Mouse (Mus musculus): Measurements from ENCODE around the gene Fam71f2. TPM values are rescaled to one million over a fixed set of nuclear protein-coding genes. Genes with fewer than 3 reads are reported as not detected.

Fam71f2 gene
- polyA plus RNA-seq (2014; fragmentation: Nextera tagmentation; extraction: Ambion mirVana), result 0.23 and 0.54 TPM in 2 replicates

- 86% methylated on average over 8 of the region's 8 CpGs for WGBS
- ATAC-seq (ENCODE audit: low FRiP score), result no peak
Measured at GRCm38 (mm10) chr6:29279293-29279692, at the start of gene Fam71f2. Gene Fam71f2 (plus strand): TSS chr6:29279593.

GRCm38 (mm10) chr6:29230386-29230785 lies 49.0 kb upstream of the Fam71f2 start:
- Histone ChIP-seq H3K4me3 (replicated peaks; ENCODE audit: low read length) (no peak overlapping the region), H3K9ac (no peak overlapping the region), H3K9me3 (ENCODE audit: control insufficient read depth, low read length) (no peaks in the 10 kb centered on the region), H3K27ac (no peak overlapping the region), H3K4me1 (replicated peaks; ENCODE audit: control insufficient read depth, insufficient read depth, low read length) (no peaks in the 10 kb centered on the region), H3K4me2 (replicated peaks) (no peak overlapping the region), H3K36me3 (replicated peaks; ENCODE audit: control insufficient read depth, insufficient read depth) (no peaks in the 10 kb centered on the region), H3K27me3 (ENCODE audit: control insufficient read depth, insufficient read depth, low read length) (no peaks in the 10 kb centered on the region)
- no peak for DNase-seq (ENCODE audit: low spot score)
- 56% methylated on average over 6 of the region's 6 CpGs for whole genome bisulfite sequencing
- no peak for ATAC-seq (ENCODE audit: low FRiP score)

More at GRCm38 (mm10) chr6:29279293-29279692, at the start of gene Fam71f2:
- Histone ChIP-seq H3K9me3 (ENCODE audit: control insufficient read depth, low read length) (no peaks in the 10 kb centered on the region), H3K4me2 (replicated peaks) (no peak within 1 kb of the TSS), H3K4me3 (replicated peaks; ENCODE audit: low read length) (no peak within 1 kb of the TSS), H3K27me3 (ENCODE audit: control insufficient read depth, insufficient read depth, low read length) (no peaks in the 10 kb centered on the region), H3K4me1 (replicated peaks; ENCODE audit: control insufficient read depth, insufficient read depth, low read length) (no peaks in the 10 kb centered on the region), H3K36me3 (replicated peaks; ENCODE audit: control insufficient read depth, insufficient read depth) (peaks cover 13% of the 10 kb centered on the region), H3K9ac (no peak within 1 kb of the TSS), H3K27ac (no peak within 1 kb of the TSS)
- DNase-seq (ENCODE audit: low spot score), result no peak

GRCm38 (mm10) chr6:29231799-29232198 lies 47.6 kb upstream of the Fam71f2 start:
- H3K4me2 ChIP-seq (replicated peaks), result no peak overlapping the region
- no peak for ATAC-seq (ENCODE audit: low FRiP score)
- WGBS, result 63% methylated on average over 3 of the region's 3 CpGs

GRCm38 (mm10) chr6:29232321-29232720 lies 47.1 kb upstream of the Fam71f2 start:
- WGBS, result 90% methylated on average over 6 of the region's 6 CpGs
- H3K4me3 ChIP-seq (replicated peaks; ENCODE audit: low read length), result no peak overlapping the region
- H3K27ac ChIP-seq, result no peak overlapping the region
- no peak overlapping the region for H3K9ac ChIP-seq
- no peaks in the 10 kb centered on the region for H3K27me3 ChIP-seq (ENCODE audit: control insufficient read depth, insufficient read depth, low read length)
- H3K4me2 ChIP-seq (replicated peaks), result no peak overlapping the region
- H3K36me3 ChIP-seq (replicated peaks; ENCODE audit: control insufficient read depth, insufficient read depth), result no peaks in the 10 kb centered on the region
- DNase-seq (ENCODE audit: low spot score) (no peak), ATAC-seq (ENCODE audit: low FRiP score) (no peak)
- no peaks in the 10 kb centered on the region for H3K9me3 ChIP-seq (ENCODE audit: control insufficient read depth, low read length)
- H3K4me1 ChIP-seq (replicated peaks; ENCODE audit: control insufficient read depth, insufficient read depth, low read length), result no peaks in the 10 kb centered on the region

More at GRCm38 (mm10) chr6:29231799-29232198, 47.6 kb upstream of the Fam71f2 start:
- Histone ChIP-seq H3K9me3 (ENCODE audit: control insufficient read depth, low read length) (no peaks in the 10 kb centered on the region), H3K27ac (no peak overlapping the region), H3K9ac (no peak overlapping the region), H3K36me3 (replicated peaks; ENCODE audit: control insufficient read depth, insufficient read depth) (no peaks in the 10 kb centered on the region), H3K27me3 (ENCODE audit: control insufficient read depth, insufficient read depth, low read length) (no peaks in the 10 kb centered on the region), H3K4me3 (replicated peaks; ENCODE audit: low read length) (no peak overlapping the region), H3K4me1 (replicated peaks; ENCODE audit: control insufficient read depth, insufficient read depth, low read length) (no peaks in the 10 kb centered on the region)
- no peak for DNase-seq (ENCODE audit: low spot score)

- Histone ChIP-seq H3K27me3 (ENCODE audit: control insufficient read depth, insufficient read depth, low read length) (no peaks in the 10 kb centered on the region), H3K4me2 (replicated peaks) (no peak overlapping the region), H3K27ac (no peak overlapping the region), H3K36me3 (replicated peaks; ENCODE audit: control insufficient read depth, insufficient read depth) (no peaks in the 10 kb centered on the region), H3K4me1 (replicated peaks; ENCODE audit: control insufficient read depth, insufficient read depth, low read length) (no peaks in the 10 kb centered on the region), H3K9ac (no peak overlapping the region), H3K4me3 (replicated peaks; ENCODE audit: low read length) (no peak overlapping the region), H3K9me3 (ENCODE audit: control insufficient read depth, low read length) (no peaks in the 10 kb centered on the region)
- 84% methylated on average over 3 of the region's 3 CpGs for WGBS
- DNase-seq (ENCODE audit: low spot score), result no peak
- ATAC-seq (ENCODE audit: low FRiP score), result no peak
Measured at GRCm38 (mm10) chr6:29233710-29234109, 45.7 kb upstream of the Fam71f2 start.

- H3K27ac ChIP-seq, result no peak overlapping the region
- no peaks in the 10 kb centered on the region for H3K27me3 ChIP-seq (ENCODE audit: control insufficient read depth, insufficient read depth, low read length)
- 56% methylated on average over 8 of the region's 8 CpGs for WGBS
- H3K4me1 ChIP-seq (replicated peaks; ENCODE audit: control insufficient read depth, insufficient read depth, low read length), result no peaks in the 10 kb centered on the region
- H3K4me3 ChIP-seq (replicated peaks; ENCODE audit: low read length), result no peak overlapping the region
- DNase-seq (ENCODE audit: low spot score) (peak; percentile 36), ATAC-seq (ENCODE audit: low FRiP score) (no peak)
- no peak overlapping the region for H3K4me2 ChIP-seq (replicated peaks)
- no peaks in the 10 kb centered on the region for H3K36me3 ChIP-seq (replicated peaks; ENCODE audit: control insufficient read depth, insufficient read depth)
- no peaks in the 10 kb centered on the region for H3K9me3 ChIP-seq (ENCODE audit: control insufficient read depth, low read length)
- no peak overlapping the region for H3K9ac ChIP-seq
Measured at GRCm38 (mm10) chr6:29234272-29234671, 45.1 kb upstream of the Fam71f2 start.

- H3K4me3 ChIP-seq (replicated peaks; ENCODE audit: low read length), result no peak overlapping the region
- H3K4me2 ChIP-seq (replicated peaks), result no peak overlapping the region
- H3K4me1 ChIP-seq (replicated peaks; ENCODE audit: control insufficient read depth, insufficient read depth, low read length), result no peaks in the 10 kb centered on the region
- DNase-seq (ENCODE audit: low spot score), result peak; percentile 38
- no peaks in the 10 kb centered on the region for H3K9me3 ChIP-seq (ENCODE audit: control insufficient read depth, low read length)
- no peak overlapping the region for H3K9ac ChIP-seq
- no peak overlapping the region for H3K27ac ChIP-seq
- no peaks in the 10 kb centered on the region for H3K27me3 ChIP-seq (ENCODE audit: control insufficient read depth, insufficient read depth, low read length)
- ATAC-seq (ENCODE audit: low FRiP score), result no peak
- WGBS, result 50% methylated on average over 2 of the region's 2 CpGs
- no peaks in the 10 kb centered on the region for H3K36me3 ChIP-seq (replicated peaks; ENCODE audit: control insufficient read depth, insufficient read depth)
Measured at GRCm38 (mm10) chr6:29240806-29241205, 38.6 kb upstream of the Fam71f2 start.

- Histone ChIP-seq H3K9me3 (ENCODE audit: control insufficient read depth, low read length) (no peaks in the 10 kb centered on the region), H3K27ac (no peak overlapping the region), H3K4me3 (replicated peaks; ENCODE audit: low read length) (no peak overlapping the region), H3K27me3 (ENCODE audit: control insufficient read depth, insufficient read depth, low read length) (no peaks in the 10 kb centered on the region), H3K4me1 (replicated peaks; ENCODE audit: control insufficient read depth, insufficient read depth, low read length) (no peaks in the 10 kb centered on the region), H3K9ac (no peak overlapping the region), H3K36me3 (replicated peaks; ENCODE audit: control insufficient read depth, insufficient read depth) (no peaks in the 10 kb centered on the region), H3K4me2 (replicated peaks) (no peak overlapping the region)
- no peak for ATAC-seq (ENCODE audit: low FRiP score)
- 47% methylated on average over 2 of the region's 2 CpGs for WGBS
- DNase-seq (ENCODE audit: low spot score), result no peak
Measured at GRCm38 (mm10) chr6:29241697-29242096, 37.7 kb upstream of the Fam71f2 start.

- H3K27me3 ChIP-seq (ENCODE audit: control insufficient read depth, insufficient read depth, low read length), result no peaks in the 10 kb centered on the region
- no peaks in the 10 kb centered on the region for H3K9me3 ChIP-seq (ENCODE audit: control insufficient read depth, low read length)
- no peaks in the 10 kb centered on the region for H3K36me3 ChIP-seq (replicated peaks; ENCODE audit: control insufficient read depth, insufficient read depth)
- no peak overlapping the region for H3K27ac ChIP-seq
- H3K4me2 ChIP-seq (replicated peaks), result no peak overlapping the region
- DNase-seq (ENCODE audit: low spot score) (no peak), ATAC-seq (ENCODE audit: low FRiP score) (no peak)
- H3K9ac ChIP-seq, result no peak overlapping the region
- no peak overlapping the region for H3K4me3 ChIP-seq (replicated peaks; ENCODE audit: low read length)
- 79% methylated on average over 1 of the region's 1 CpGs for WGBS
- no peaks in the 10 kb centered on the region for H3K4me1 ChIP-seq (replicated peaks; ENCODE audit: control insufficient read depth, insufficient read depth, low read length)
Measured at GRCm38 (mm10) chr6:29242265-29242664, 37.1 kb upstream of the Fam71f2 start.

Measured in hindbrain, embryonic 14.5 days (tissue).